Mouse (Mus musculus) v-Abl transformed pro-B cells (cell line): ENCODE results near the gene Gstt1.

Experiments
- in situ Hi-C, 2 experiments: fragments of 400-800 bp; cut with MboI; formaldehyde crosslinking; loops; one replicate each; pipeline ENCODE4 v1.15.1; 2025; ENCODE audit not compliant: unreplicated experiment in 2 of 2

Gene Gstt1

GRCm38 (mm10) chr10:75819882-75820281 lies 21.5 kb upstream of the Gstt1 start:
- in situ Hi-C loops, result no loop called here

DNA sequence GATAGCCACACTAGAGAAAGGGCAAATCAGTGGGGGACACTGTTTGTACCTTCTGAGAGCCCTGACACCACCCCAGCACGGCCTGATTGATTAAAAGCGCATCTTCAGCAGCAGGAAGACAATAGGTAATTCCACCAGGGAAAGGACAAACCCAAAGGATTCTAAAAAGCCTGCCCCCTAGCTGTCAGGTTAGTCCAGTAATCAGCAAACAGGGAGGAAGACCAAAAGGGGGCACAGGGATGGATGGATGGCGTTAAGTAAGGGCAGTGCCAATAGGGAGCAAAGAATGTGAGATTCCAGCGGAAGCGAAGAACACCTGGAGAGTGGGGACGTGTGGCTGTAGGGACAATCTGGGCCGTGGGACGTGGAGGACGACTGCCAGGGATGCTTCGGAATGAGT lies 20.3 kb upstream of the Gstt1 start:
- in situ Hi-C loops, result no loop called here

GRCm38 (mm10) chr10:75804217-75804616 lies 5.8 kb upstream of the Gstt1 start:
- in situ Hi-C loops, result no loop called here

- in situ Hi-C loops, result no loop called here
Measured at GRCm38 (mm10) chr10:75797619-75798175, 687 bp downstream of the Gstt1 start.

DNA sequence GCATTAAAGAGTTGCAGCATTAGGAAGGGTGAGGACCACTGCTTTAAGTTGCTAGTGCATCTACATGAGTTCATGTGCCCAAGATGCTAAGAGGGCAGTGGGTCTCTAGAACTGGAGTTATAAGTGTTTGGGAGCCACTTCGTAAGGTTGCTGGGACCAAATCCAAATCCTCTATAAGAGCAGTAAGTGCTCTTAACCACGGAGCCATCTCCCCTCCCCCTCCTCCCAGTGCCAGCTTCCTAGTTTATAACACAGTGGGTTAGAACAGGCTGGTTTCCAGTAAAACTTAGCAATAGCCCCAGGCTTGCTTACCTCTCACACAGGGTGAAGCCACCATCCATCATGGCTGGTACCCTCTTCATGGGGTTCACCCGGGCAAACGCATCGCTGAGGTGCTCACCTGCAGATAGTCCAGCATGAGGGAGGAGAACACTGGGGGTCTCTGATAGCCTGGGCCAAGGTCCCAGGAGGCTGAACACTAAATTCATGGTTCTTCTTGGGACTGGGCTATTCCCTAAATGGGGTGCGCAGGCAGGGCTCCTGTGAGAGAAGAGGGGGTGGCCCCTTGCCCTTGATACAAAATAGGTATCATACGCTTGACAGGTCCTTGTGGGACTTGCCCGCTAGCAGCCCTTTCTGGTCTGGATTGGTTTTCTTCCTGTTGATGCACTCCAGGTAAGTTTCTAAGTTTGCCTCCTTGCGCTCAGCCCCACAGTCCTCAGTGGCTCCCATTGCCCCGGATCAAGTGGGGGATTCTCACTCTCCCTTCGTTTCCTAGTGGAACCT lies 1.5 kb downstream of the Gstt1 start:
- in situ Hi-C loops, result no loop called here

DNA sequence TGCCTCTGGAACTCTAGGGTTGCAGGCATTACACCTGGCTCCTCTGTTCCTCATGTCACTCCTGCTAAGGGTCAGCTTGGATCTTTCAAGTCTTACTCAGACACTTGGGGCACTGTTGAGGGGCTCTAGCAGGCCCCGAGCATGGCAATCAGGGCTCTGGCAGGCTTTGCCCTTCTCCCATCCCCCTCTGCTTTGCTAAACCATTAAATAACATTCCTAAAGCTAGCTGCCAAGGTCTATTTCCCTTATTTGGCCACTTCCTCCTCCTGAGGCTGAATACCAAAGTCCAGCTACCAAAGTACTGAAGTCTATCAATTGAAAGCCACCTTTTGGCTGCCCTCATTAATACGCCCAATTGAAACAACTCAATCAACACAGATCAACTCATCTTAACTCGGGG lies 3.5 kb downstream of the Gstt1 start:
- in situ Hi-C loops, result no loop called here

DNA sequence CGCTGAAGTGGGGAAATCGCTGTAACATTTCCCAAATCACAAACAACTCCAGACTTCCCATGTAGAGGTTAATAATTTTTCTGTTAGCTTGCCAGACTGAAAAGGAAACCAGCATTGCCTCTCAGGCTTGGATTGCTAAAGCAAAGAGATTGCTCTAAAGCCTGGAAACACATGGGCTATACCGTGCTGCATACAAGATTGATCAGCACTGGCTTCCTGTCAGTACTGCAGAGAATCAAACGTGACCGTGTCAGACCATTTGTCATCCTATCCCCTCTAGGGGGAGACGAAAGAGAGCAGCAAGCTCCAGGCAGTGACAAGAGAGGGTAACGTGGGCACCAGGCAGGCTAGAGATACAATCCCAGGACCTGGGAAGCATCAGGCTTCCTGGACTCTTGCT lies 7.6 kb downstream of the Gstt1 start:
- in situ Hi-C loops, result no loop called here

DNA sequence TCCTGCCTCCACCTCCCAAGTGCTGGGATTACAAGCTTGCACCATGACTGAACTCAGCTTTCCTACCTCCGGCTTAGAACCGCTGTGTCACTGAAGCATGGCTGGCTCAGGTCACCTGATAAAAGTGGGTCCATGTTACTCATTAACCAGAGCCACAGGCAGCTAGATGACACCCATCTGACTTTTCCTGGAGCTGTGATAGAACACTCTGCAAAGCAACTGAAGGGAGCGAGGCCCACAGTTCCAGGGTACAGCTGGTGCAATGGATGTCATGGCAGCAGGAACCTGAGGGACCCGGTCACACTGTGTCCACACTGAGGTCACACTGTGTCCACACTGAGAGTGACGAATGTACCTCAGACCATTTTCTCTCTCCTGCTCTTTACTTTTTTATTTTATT lies 8.5 kb downstream of the Gstt1 start:
- in situ Hi-C loops, result no loop called here

- in situ Hi-C loops, result no loop called here
Measured at GRCm38 (mm10) chr10:75789081-75789735, 9.2 kb downstream of the Gstt1 start.

DNA sequence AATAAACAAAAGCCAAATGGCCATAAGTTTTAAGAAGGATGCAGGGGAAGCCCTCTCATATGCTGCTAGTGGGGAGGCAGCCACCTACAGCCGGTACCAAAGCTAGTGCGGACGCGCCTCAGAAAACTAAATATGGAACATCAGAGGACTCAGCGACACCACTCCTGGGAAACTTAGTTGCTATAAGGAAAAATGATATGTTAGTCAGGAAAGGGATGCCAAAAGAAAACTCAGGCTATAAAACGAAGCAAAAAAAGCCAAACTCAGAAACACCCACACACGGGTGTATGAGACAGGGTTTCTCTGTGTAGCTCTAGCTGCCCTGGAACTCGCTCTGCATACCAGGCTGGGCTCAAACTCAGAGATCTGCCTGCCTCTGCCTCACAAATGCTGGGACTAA lies 10.1 kb downstream of the Gstt1 start:
- in situ Hi-C loops, result no loop called here

- in situ Hi-C loops, result no loop called here
Measured at GRCm38 (mm10) chr10:75785442-75785841, 12.9 kb downstream of the Gstt1 start.

GRCm38 (mm10) chr10:75780769-75781578 lies 17.4 kb downstream of the Gstt1 start, which contains the start of the genes Gm20441 and Gstt3:
Gene Gm20441 (minus strand): TSS chr10:75780954.
Gene Gstt3 (minus strand): TSS chr10:75781414.
- in situ Hi-C loops, result loop anchor here in 1 of 2 experiments (5.0 kb wide), 1 partner anchor 46 kb away; no protein-coding TSS in a partner anchor

DNA sequence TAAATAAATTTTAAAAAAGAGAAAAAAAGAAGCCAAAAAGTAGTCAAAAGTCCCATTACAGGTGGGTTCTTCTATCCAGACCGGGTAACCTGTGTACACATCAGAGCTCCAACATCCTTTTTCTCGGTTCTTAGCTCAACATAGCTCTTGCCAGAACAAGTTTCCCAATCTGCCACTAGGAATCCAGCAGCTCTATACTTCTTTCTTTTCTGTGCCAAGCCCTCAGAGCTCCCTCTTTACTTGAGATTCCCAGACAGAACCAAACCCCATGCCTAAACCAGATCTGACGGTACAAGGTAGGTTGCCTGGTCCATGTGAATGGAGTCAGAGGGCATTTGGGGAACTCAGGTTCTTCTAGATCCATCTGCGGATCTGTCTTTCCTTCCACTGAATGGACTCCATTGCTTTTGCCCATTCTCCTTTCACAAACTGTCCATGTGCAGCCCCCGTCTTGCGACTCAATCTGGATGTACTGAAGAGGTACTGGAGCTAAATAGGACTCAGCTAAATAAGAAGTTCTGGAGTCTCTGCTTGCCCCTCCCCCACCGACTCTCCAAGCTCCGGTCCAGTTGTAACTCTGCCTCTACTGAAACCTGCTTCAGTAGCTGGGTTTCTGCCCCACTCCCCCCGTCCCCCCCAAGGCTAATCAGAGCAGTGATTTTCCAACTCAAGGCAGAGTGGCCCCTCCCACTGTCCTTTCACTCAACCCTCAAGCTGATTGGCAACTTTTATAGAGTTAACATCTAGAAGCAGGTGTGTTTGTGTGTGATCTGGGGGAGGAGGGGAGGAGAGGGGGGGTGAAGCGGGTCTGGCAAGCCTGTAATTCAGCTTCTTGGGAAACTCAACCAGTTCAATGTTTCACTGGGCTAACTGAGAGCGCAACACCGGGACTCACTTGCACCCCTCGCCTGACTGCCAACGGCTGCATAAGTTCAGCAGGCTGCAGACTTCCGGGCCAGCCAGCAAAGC lies 18.9 kb downstream of the Gstt1 start:
- in situ Hi-C loops, result loop anchor here in 1 of 2 experiments (5.0 kb wide), 1 partner anchor 48 kb away; no protein-coding TSS in a partner anchor

GRCm38 (mm10) chr10:75777885-75778284 lies 20.5 kb downstream of the Gstt1 start:
- in situ Hi-C loops, result no loop called here

DNA sequence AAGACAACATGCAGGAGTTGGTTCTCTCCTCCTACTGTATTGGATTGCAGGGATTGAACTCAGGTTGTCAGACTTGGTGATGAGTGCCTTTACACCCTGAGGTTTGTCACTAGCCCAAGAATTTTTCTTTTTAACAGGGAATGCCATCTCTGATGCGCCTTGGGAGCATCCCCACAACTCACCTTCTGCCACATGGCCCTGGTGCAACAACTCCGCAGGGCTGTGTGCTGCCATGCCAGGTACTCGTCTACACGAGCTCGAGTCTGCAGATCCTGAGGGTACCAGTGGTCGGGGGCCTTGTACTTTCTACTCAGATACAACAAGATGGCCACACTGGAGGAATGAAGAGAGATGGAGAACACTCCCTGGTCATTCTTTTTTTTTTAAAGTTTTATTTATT lies 21.8 kb downstream of the Gstt1 start:
- in situ Hi-C loops, result no loop called here

DNA sequence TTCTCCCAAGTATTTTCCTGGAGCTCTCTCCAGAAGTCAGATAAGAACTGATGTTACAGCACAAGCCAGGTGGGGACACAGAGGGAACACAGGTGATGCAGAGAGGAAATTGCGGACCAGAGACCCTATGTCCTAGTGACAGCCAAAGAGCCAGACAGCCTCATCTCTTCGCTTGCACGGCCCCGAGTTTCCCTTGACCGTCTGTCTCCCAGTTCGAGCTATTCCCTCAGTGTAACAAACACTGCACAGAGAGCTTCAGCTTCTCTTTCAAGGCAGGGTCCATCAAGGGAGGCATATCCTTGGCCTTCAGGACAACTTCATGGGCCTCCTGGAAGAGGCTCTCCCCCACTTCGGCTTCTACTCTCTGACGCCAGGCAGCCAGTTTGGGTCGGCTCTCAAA lies 23.8 kb downstream of the Gstt1 start:
- in situ Hi-C loops, result no loop called here

- in situ Hi-C loops, result no loop called here
Measured at GRCm38 (mm10) chr10:75774102-75774501, 24.3 kb downstream of the Gstt1 start.

- in situ Hi-C loops, result no loop called here
Measured at GRCm38 (mm10) chr10:75772795-75773664, 25.4 kb downstream of the Gstt1 start, which contains the start of gene Ddt. Gene Ddt (minus strand): TSS chr10:75773414.

DNA sequence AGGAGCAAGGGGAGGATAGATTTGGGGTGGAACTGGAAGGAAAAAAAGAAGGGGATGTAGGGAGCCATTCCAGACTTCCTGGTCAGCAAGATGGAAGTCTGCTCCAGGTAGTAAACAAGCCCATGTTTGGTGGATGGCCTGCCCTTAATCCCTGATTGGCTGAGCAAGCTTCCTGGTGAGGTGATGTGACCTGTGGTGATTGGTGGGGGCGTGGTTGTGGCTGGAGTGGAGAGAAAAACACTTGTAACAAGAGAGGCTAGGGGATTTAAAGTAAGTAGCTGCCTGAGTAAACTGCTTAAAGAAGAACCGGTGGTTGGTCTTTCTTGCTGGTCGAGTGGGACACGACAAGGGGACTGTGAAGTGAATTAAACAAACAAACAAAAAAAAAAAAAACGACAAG lies 30.6 kb downstream of the Gstt1 start:
- in situ Hi-C loops, result loop anchor here in 1 of 2 experiments (5.0 kb wide), 2 partner anchors 65 to 175 kb away; no protein-coding TSS in a partner anchor
